Mouse (Mus musculus) gastrocnemius, adult 18-20 months (tissue): ENCODE measurements at regions not wholly inside any gene's neighbourhood (a gene's known extent, or its start where the extent isn't known, plus 50 kb on each side); places are given as distances from the start of the nearest gene placed in this dataset.

Experiments used
- DNase-seq: peaks from one replicate; pipeline ENCODE4 v3.0.0; 2021; ENCODE audit warnings: low spot score

GRCm38 (mm10) chr1:105117888-105118287 is 238.6 kb downstream of the Rnf152 start:
- DNase-seq = no peak

GRCm38 (mm10) chr1:105116231-105116630 is 240.3 kb downstream of the Rnf152 start:
- no peak for DNase-seq

- DNase-seq = no peak
Observed at GRCm38 (mm10) chr1:105115391-105115790, 241.1 kb downstream of the Rnf152 start.

GRCm38 (mm10) chr1:105114835-105115234 is 241.7 kb downstream of the Rnf152 start:
- DNase-seq = no peak

GRCm38 (mm10) chr1:105112762-105113525 is 243.6 kb downstream of the Rnf152 start:
- DNase-seq = no peak

GRCm38 (mm10) chr1:105111236-105111635 is 245.3 kb downstream of the Rnf152 start:
- no peak for DNase-seq

- no peak for DNase-seq
Observed at GRCm38 (mm10) chr1:105110581-105111210, 245.8 kb downstream of the Rnf152 start.

GRCm38 (mm10) chr1:105107836-105108235 is 248.7 kb downstream of the Rnf152 start:
- DNase-seq = no peak

- no peak for DNase-seq
Observed at GRCm38 (mm10) chr1:105107257-105107656, 249.3 kb downstream of the Rnf152 start.

GRCm38 (mm10) chr1:105105211-105105610 is 251.3 kb downstream of the Rnf152 start:
- DNase-seq = no peak

- no peak for DNase-seq
Observed at GRCm38 (mm10) chr1:105095091-105095490, 261.4 kb downstream of the Rnf152 start.

GRCm38 (mm10) chr1:105094500-105094899 is 262.0 kb downstream of the Rnf152 start:
- DNase-seq = no peak

- no peak for DNase-seq
Observed at GRCm38 (mm10) chr1:105093875-105094274, 262.6 kb downstream of the Rnf152 start.

- no peak for DNase-seq
Observed at GRCm38 (mm10) chr1:105093012-105093411, 263.5 kb downstream of the Rnf152 start.

- DNase-seq = peak; percentile 6
Observed at GRCm38 (mm10) chr1:105092309-105092904, 264.1 kb downstream of the Rnf152 start.

GRCm38 (mm10) chr1:105088765-105089520 is 267.6 kb downstream of the Rnf152 start:
- no peak for DNase-seq

- no peak for DNase-seq
Observed at GRCm38 (mm10) chr1:105087623-105088022, 268.9 kb downstream of the Rnf152 start.

- no peak for DNase-seq
Observed at GRCm38 (mm10) chr1:105084556-105084955, 272.0 kb downstream of the Rnf152 start.

- DNase-seq = no peak
Observed at GRCm38 (mm10) chr1:105083551-105084103, 272.9 kb downstream of the Rnf152 start.

- DNase-seq = no peak
Observed at GRCm38 (mm10) chr1:105082823-105083550, 273.5 kb downstream of the Rnf152 start.

- no peak for DNase-seq
Observed at GRCm38 (mm10) chr1:105081942-105082341, 274.6 kb downstream of the Rnf152 start.
